Mouse (Mus musculus): ENCODE measurements around the gene Fndc1. TPM values are rescaled to one million over a fixed set of nuclear protein-coding genes. Genes with fewer than 3 reads are reported as not detected.

Gene Fndc1
- polyA plus RNA-seq, 1 experiment, result not detected

GRCm38 (mm10) chr17:7740988-7741387 lies 86.1 kb downstream of the Fndc1 start:
- no peak for TF ChIP-seq GATA1 (IDR thresholded peaks at IDR 0.05; ENCODE audit: borderline replicate concordance, low read length)
- TF ChIP-seq FLI1 (IDR thresholded peaks at IDR 0.05; ENCODE audit: low read length), result no peak
- no peaks in the 10 kb centered on the region for H3K36me3 ChIP-seq (replicated peaks; ENCODE audit: low read length)

GRCm38 (mm10) chr17:7722991-7723390 lies 104.1 kb downstream of the Fndc1 start:
- no peaks in the 10 kb centered on the region for H3K4me1 ChIP-seq
- no peaks in the 10 kb centered on the region for H3K27me3 ChIP-seq (replicated peaks)
- H3K4me3 ChIP-seq (replicated peaks), result no peak overlapping the region
- H3K9me3 ChIP-seq, result peaks cover 23% of the 10 kb centered on the region
- H3K36me3 ChIP-seq (replicated peaks; ENCODE audit: low read length), result no peaks in the 10 kb centered on the region
- no peak for TF ChIP-seq GATA1 (IDR thresholded peaks at IDR 0.05; ENCODE audit: borderline replicate concordance, low read length)

More at GRCm38 (mm10) chr17:7740988-7741387, 86.1 kb downstream of the Fndc1 start:
- 0 out of 2 replicates have a peak, but pooled peaks cover 10% of the 10 kb centered on the region for H3K9me3 ChIP-seq
- no peaks in the 10 kb centered on the region for H3K27me3 ChIP-seq (replicated peaks)
- no peaks in the 10 kb centered on the region for H3K4me1 ChIP-seq
- no peak overlapping the region for H3K4me3 ChIP-seq (replicated peaks)

- no peaks in the 10 kb centered on the region for H3K27me3 ChIP-seq (replicated peaks)
- peaks cover 12% of the 10 kb centered on the region for H3K9me3 ChIP-seq
- no peak for TF ChIP-seq GATA1 (IDR thresholded peaks at IDR 0.05; ENCODE audit: borderline replicate concordance, low read length)
- no peak for TF ChIP-seq FLI1 (IDR thresholded peaks at IDR 0.05; ENCODE audit: low read length)
- H3K36me3 ChIP-seq (replicated peaks; ENCODE audit: low read length), result no peaks in the 10 kb centered on the region
- no peaks in the 10 kb centered on the region for H3K4me1 ChIP-seq
- H3K4me3 ChIP-seq (replicated peaks), result no peak overlapping the region
These were observed 108.2 kb downstream of the Fndc1 start for GRCm38 (mm10) chr17:7718886-7719285.

- no peak for TF ChIP-seq GATA1 (IDR thresholded peaks at IDR 0.05; ENCODE audit: borderline replicate concordance, low read length)
- no peak for TF ChIP-seq FLI1 (IDR thresholded peaks at IDR 0.05; ENCODE audit: low read length)
- no peaks in the 10 kb centered on the region for H3K4me1 ChIP-seq
These were observed 109.2 kb downstream of the Fndc1 start for GRCm38 (mm10) chr17:7717945-7718344.

GRCm38 (mm10) chr17:7713020-7713419 lies 114.1 kb downstream of the Fndc1 start:
- H3K4me3 ChIP-seq (replicated peaks), result no peak overlapping the region
- H3K36me3 ChIP-seq (replicated peaks; ENCODE audit: low read length), result no peaks in the 10 kb centered on the region
- no peaks in the 10 kb centered on the region for H3K9me3 ChIP-seq
- no peaks in the 10 kb centered on the region for H3K27me3 ChIP-seq (replicated peaks)
- TF ChIP-seq GATA1 (IDR thresholded peaks at IDR 0.05; ENCODE audit: borderline replicate concordance, low read length) (no peak), FLI1 (IDR thresholded peaks at IDR 0.05; ENCODE audit: low read length) (no peak)
- no peaks in the 10 kb centered on the region for H3K4me1 ChIP-seq

More at GRCm38 (mm10) chr17:7717945-7718344, 109.2 kb downstream of the Fndc1 start:
- Histone ChIP-seq H3K4me3 (replicated peaks) (no peak overlapping the region), H3K27me3 (replicated peaks) (no peaks in the 10 kb centered on the region), H3K9me3 (peaks cover 7% of the 10 kb centered on the region), H3K36me3 (replicated peaks; ENCODE audit: low read length) (no peaks in the 10 kb centered on the region)

GRCm38 (mm10) chr17:7707073-7707472 lies 120.0 kb downstream of the Fndc1 start:
- H3K4me3 ChIP-seq (replicated peaks), result no peak overlapping the region
- TF ChIP-seq GATA1 (IDR thresholded peaks at IDR 0.05; ENCODE audit: borderline replicate concordance, low read length) (no peak), FLI1 (IDR thresholded peaks at IDR 0.05; ENCODE audit: low read length) (no peak)
- H3K9me3 ChIP-seq, result peaks cover 12% of the 10 kb centered on the region; the same call in 1 of the 2 replicates
- H3K27me3 ChIP-seq (replicated peaks), result no peaks in the 10 kb centered on the region
- H3K36me3 ChIP-seq (replicated peaks; ENCODE audit: low read length), result no peaks in the 10 kb centered on the region
- H3K4me1 ChIP-seq, result no peaks in the 10 kb centered on the region

- TF ChIP-seq FLI1 (IDR thresholded peaks at IDR 0.05; ENCODE audit: low read length), result no peak
- no peak for TF ChIP-seq GATA1 (IDR thresholded peaks at IDR 0.05; ENCODE audit: borderline replicate concordance, low read length)
- no peaks in the 10 kb centered on the region for H3K36me3 ChIP-seq (replicated peaks; ENCODE audit: low read length)
- no peaks in the 10 kb centered on the region for H3K27me3 ChIP-seq (replicated peaks)
- peaks cover 5% of the 10 kb centered on the region; the same call in 1 of the 2 replicates for H3K9me3 ChIP-seq
- no peaks in the 10 kb centered on the region for H3K4me1 ChIP-seq
- no peak overlapping the region for H3K4me3 ChIP-seq (replicated peaks)
These were observed 136.8 kb downstream of the Fndc1 start for GRCm38 (mm10) chr17:7690271-7690670.

Other genes starting within 250 kb of the Fndc1 start
- 0.49 TPM in 1 of 2 replicates, not detected in the other for gene Tagap, start 98.7 kb upstream of the Fndc1 start, polyA plus RNA-seq (2012; ENCODE audit: insufficient read depth, low replicate concordance)
- 62.6 and 98.0 TPM in 2 replicates for gene Rsph3a, start 118.3 kb upstream of the Fndc1 start, polyA plus RNA-seq (2012; ENCODE audit: insufficient read depth, low replicate concordance)

Measured in megakaryocyte, embryonic 14.5 days (primary cell).